Mouse (Mus musculus) MEL (cell line): ENCODE data around the gene Agpat1.

ENCODE experiments used
- BHLHE40 ChIP-seq: IDR thresholded peaks from 2 replicates; pipeline ENCODE4 v1.6.1; 2012; ENCODE audit warnings: low read depth, mild to moderate bottlenecking, inconsistent platforms, low read length, improper control_type of control experiment, borderline replicate concordance
- MAZ ChIP-seq: IDR thresholded peaks from 2 replicates; pipeline ENCODE4 v1.6.1; 2012; ENCODE audit warnings: low read depth, mild to moderate bottlenecking, inconsistent platforms, low read length, improper control_type of control experiment
- POLR2A ChIP-seq, 2 experiments: IDR thresholded peaks; 2 replicates each; pipeline ENCODE4 v1.6.1; 2011 to 2012; ENCODE audit warnings: low read length in 2 of 2, mild to moderate bottlenecking in 2 of 2, control low read depth in 1 of 2, improper control_type of control experiment in 1 of 2, low read depth in 1 of 2, moderate library complexity in 1 of 2; ENCODE audit not compliant: control insufficient read depth in 1 of 2, insufficient read depth in 1 of 2, poor library complexity in 1 of 2
- USF1 ChIP-seq: IDR thresholded peaks from 2 replicates; pipeline ENCODE4 v1.6.1; 2014; ENCODE audit warnings: low read depth, mild to moderate bottlenecking, inconsistent platforms, low read length, improper control_type of control experiment, moderate library complexity

DNA sequence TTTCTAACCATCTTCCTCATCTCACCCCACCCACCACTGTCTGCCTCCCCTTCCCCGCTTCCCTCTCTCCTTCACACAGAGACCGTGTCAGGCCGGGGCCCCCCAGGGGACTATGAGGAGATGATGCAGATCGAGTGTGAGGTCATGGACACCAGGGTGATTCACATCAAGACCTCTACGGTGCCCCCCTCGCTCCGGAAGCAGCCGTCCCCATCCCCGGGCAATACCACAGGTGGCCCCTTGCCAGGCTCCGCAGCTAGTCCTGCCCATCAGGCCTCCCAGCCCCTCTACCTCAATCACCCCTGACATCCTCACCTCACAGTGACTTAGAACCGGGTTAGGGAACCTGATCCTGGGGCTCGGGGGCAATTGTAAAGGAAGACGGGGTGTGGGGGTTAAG lies 50.3 kb downstream of the Agpat1 start:
- no peak for TF ChIP-seq USF1
- TF ChIP-seq POLR2A (IDR thresholded peaks at IDR 0.05; ENCODE audit: control insufficient read depth in 1 of 2, insufficient read depth in 1 of 2, low read depth in 1 of 2, low read length in 2 of 2, poor library complexity in 1 of 2): no peak
- no peak for TF ChIP-seq MAZ
- TF ChIP-seq BHLHE40: no peak
